Mouse (Mus musculus): ENCODE results near the gene Vsig1. TPM values are rescaled to one million over a fixed set of nuclear protein-coding genes. Genes with fewer than 3 reads are reported as not detected.

Gene Vsig1
- total RNA-seq (2021) (not detected), polyA plus RNA-seq (2012; rRNA removed) (not detected in 2 replicates)
- long read RNA-seq: 0 reads

GRCm38 (mm10) chrX:140907360-140907759, at the start of gene Vsig1:
TSS of gene Vsig1 (plus strand) at chrX:140907608.
- no peak for DNase-seq

GRCm38 (mm10) chrX:140862760-140863159, 44.6 kb upstream of the Vsig1 start:
- no peak for DNase-seq

GRCm38 (mm10) chrX:140863431-140863830, 44.0 kb upstream of the Vsig1 start:
- DNase-seq: no peak

GRCm38 (mm10) chrX:140887193-140887592, 20.2 kb upstream of the Vsig1 start:
- DNase-seq: no peak

- no peak for DNase-seq
Observed at GRCm38 (mm10) chrX:140891796-140892195, 15.6 kb upstream of the Vsig1 start.

GRCm38 (mm10) chrX:140903487-140903886, 3.9 kb upstream of the Vsig1 start:
- no peak for DNase-seq

- no peak for DNase-seq
Observed at GRCm38 (mm10) chrX:140921321-140921720, 13.9 kb downstream of the Vsig1 start.

GRCm38 (mm10) chrX:140932066-140932465, 24.7 kb downstream of the Vsig1 start:
- no peak for DNase-seq

GRCm38 (mm10) chrX:140933263-140933662, 25.9 kb downstream of the Vsig1 start:
- no peak for DNase-seq

GRCm38 (mm10) chrX:140936271-140936670, 28.9 kb downstream of the Vsig1 start:
- DNase-seq: no peak

GRCm38 (mm10) chrX:140953618-140954017, 46.2 kb downstream of the Vsig1 start:
- DNase-seq: no peak

- peak; percentile 92 for DNase-seq
Observed at GRCm38 (mm10) chrX:140956272-140956940, 49.0 kb downstream of the Vsig1 start, which contains the start of the genes Psmd10 and Atg4a. TSS of gene Psmd10 (minus strand) at chrX:140956728. TSS of gene Atg4a (plus strand) at chrX:140956907.

GRCm38 (mm10) chrX:140956959-140957358, 49.6 kb downstream of the Vsig1 start:
- DNase-seq: no peak

GRCm38 (mm10) chrX:140978943-140979342, 71.5 kb downstream of the Vsig1 start:
- no peak for DNase-seq

GRCm38 (mm10) chrX:140979546-140979945, 72.1 kb downstream of the Vsig1 start:
- DNase-seq: no peak

GRCm38 (mm10) chrX:140980163-140980562, 72.8 kb downstream of the Vsig1 start:
- DNase-seq: no peak

GRCm38 (mm10) chrX:140983206-140983960, 76.0 kb downstream of the Vsig1 start:
- peak; percentile 26 for DNase-seq

GRCm38 (mm10) chrX:140984795-140985194, 77.4 kb downstream of the Vsig1 start:
- DNase-seq: no peak

- no peak for DNase-seq
Observed at GRCm38 (mm10) chrX:140985256-140985655, 77.8 kb downstream of the Vsig1 start.
